Mouse (Mus musculus) thymus, adult 2 months (tissue): ENCODE results near the gene Hnrnpu. TPM values are rescaled to one million over a fixed set of nuclear protein-coding genes. Genes with fewer than 3 reads are reported as not detected.

Source experiments
- DNase-seq: peaks from one replicate; pipeline ENCODE4 v3.0.0; 2021
- H3K27ac ChIP-seq: fragments of 200-500 bp; 2 replicates; pipeline ENCODE4 v1.5.1; 2012; ENCODE audit warnings: low read length, control low read depth; ENCODE audit not compliant: control insufficient read depth, insufficient read depth
- H3K27me3 ChIP-seq: fragments of 200-500 bp; 2 replicates; pipeline ENCODE4 v1.6.1; 2012; ENCODE audit warnings: mild to moderate bottlenecking, low read length, moderate library complexity, mixed read lengths; ENCODE audit not compliant: control insufficient read depth, insufficient read depth
- H3K36me3 ChIP-seq: fragments of 200-500 bp; 2 replicates; pipeline ENCODE4 v1.6.1; 2012; ENCODE audit warnings: mild to moderate bottlenecking, low read length, moderate library complexity; ENCODE audit not compliant: control insufficient read depth, insufficient read depth
- H3K4me1 ChIP-seq: fragments of 200-500 bp; replicated peaks from 2 replicates; pipeline ENCODE4 v1.6.1; 2012; ENCODE audit warnings: low read length; ENCODE audit not compliant: control insufficient read depth, insufficient read depth
- H3K4me3 ChIP-seq: fragments of 200-500 bp; 2 replicates; pipeline ENCODE4 v1.5.1; 2012; ENCODE audit warnings: mild to moderate bottlenecking, low read length, control low read depth, moderate library complexity; ENCODE audit not compliant: control insufficient read depth, insufficient read depth
- CTCF ChIP-seq: fragments of 200-500 bp; IDR thresholded peaks from 2 replicates; pipeline ENCODE4 v1.5.1; 2012; ENCODE audit warnings: mild to moderate bottlenecking, control low read depth, low read length, moderate library complexity, borderline replicate concordance; ENCODE audit not compliant: control insufficient read depth, poor library complexity, insufficient read depth; ENCODE audit errors: extremely low read depth
- POLR2A ChIP-seq: fragments of 200-500 bp; IDR thresholded peaks from 2 replicates; pipeline ENCODE4 v1.6.1; 2012; ENCODE audit warnings: mild to moderate bottlenecking, low read length, control low read depth, moderate library complexity; ENCODE audit not compliant: control insufficient read depth, poor library complexity, insufficient read depth; ENCODE audit errors: extremely low read depth
- WGBS: fragments of 180-500 bp; shearing (Covaris S2); methylation state at CpG from one replicate; pipeline ENCODE4 v1.1.7; 2018; 5-methylcytosine and 5-hydroxymethylcytosine counted together
- polyA plus RNA-seq: library from polyadenylated mRNA; depleted of rRNA; stranded (reverse); fragments of >200 nt; gene quantifications from 2 replicates; pipeline ENCODE4 v1.2.3, GENCODE M21; 2012

The Hnrnpu gene
- polyA plus RNA-seq, 1 experiment, result 112 TPM

GRCm38 (mm10) chr1:178335860-178336261 lies 1.7 kb downstream of the Hnrnpu start:
- peak overlapping the region; percentile 99 for H3K4me3 ChIP-seq
- H3K4me1 ChIP-seq, result 0 out of 2 replicates have a peak, but pooled peaks cover 2% of the 10 kb centered on the region
- under 1% methylated on average over 16 of the region's 16 CpGs for WGBS
- no peaks in the 10 kb centered on the region for H3K27me3 ChIP-seq
- TF ChIP-seq POLR2A, result no peak
- no peak for TF ChIP-seq CTCF
- H3K27ac ChIP-seq, result no peak overlapping the region; the same call in 1 of the 2 replicates
- no peak for DNase-seq
- peaks cover 36% of the 10 kb centered on the region for H3K36me3 ChIP-seq

- 89% methylated on average over 6 of the region's 6 CpGs for WGBS
- TF ChIP-seq CTCF, result no peak
- no peak for TF ChIP-seq POLR2A
- H3K27ac ChIP-seq, result no peak overlapping the region
- H3K4me1 ChIP-seq, result no peaks in the 10 kb centered on the region
- peaks cover 92% of the 10 kb centered on the region for H3K36me3 ChIP-seq
- DNase-seq, result no peak
- H3K4me3 ChIP-seq, result no peak overlapping the region
- no peaks in the 10 kb centered on the region for H3K27me3 ChIP-seq
Measured at GRCm38 (mm10) chr1:178329946-178330345, 7.7 kb downstream of the Hnrnpu start.

- WGBS, result 5% methylated on average over 5 of the region's 5 CpGs
- no peak overlapping the region for H3K4me3 ChIP-seq
- no peaks in the 10 kb centered on the region for H3K4me1 ChIP-seq
- no peak for DNase-seq
- peaks cover 94% of the 10 kb centered on the region for H3K36me3 ChIP-seq
- H3K27ac ChIP-seq, result no peak overlapping the region
- TF ChIP-seq POLR2A (no peak), CTCF (no peak)
- no peaks in the 10 kb centered on the region for H3K27me3 ChIP-seq
Measured at GRCm38 (mm10) chr1:178329017-178329416, 8.6 kb downstream of the Hnrnpu start.

GRCm38 (mm10) chr1:178326950-178327349 lies 10.6 kb downstream of the Hnrnpu start:
- Histone ChIP-seq H3K4me1 (no peaks in the 10 kb centered on the region), H3K27me3 (no peaks in the 10 kb centered on the region), H3K27ac (no peak overlapping the region), H3K36me3 (peaks cover 93% of the 10 kb centered on the region), H3K4me3 (no peak overlapping the region)
- 98% methylated on average over 1 of the region's 1 CpGs for WGBS
- TF ChIP-seq POLR2A (no peak), CTCF (no peak)
- DNase-seq, result no peak

- H3K4me3 ChIP-seq, result no peak overlapping the region
- 98% methylated on average over 1 of the region's 1 CpGs for WGBS
- TF ChIP-seq POLR2A, result no peak
- TF ChIP-seq CTCF, result no peak
- no peak overlapping the region for H3K27ac ChIP-seq
- no peak for DNase-seq
- H3K27me3 ChIP-seq, result no peaks in the 10 kb centered on the region
- H3K4me1 ChIP-seq, result no peaks in the 10 kb centered on the region
- H3K36me3 ChIP-seq, result peaks cover 93% of the 10 kb centered on the region
Measured at GRCm38 (mm10) chr1:178326357-178326756, 11.2 kb downstream of the Hnrnpu start.

GRCm38 (mm10) chr1:178324568-178324967 lies 13.0 kb downstream of the Hnrnpu start:
- H3K27ac ChIP-seq, result no peak overlapping the region
- WGBS, result 97% methylated on average over 1 of the region's 1 CpGs
- TF ChIP-seq POLR2A, result no peak
- no peak for TF ChIP-seq CTCF
- H3K27me3 ChIP-seq, result no peaks in the 10 kb centered on the region
- DNase-seq, result no peak
- H3K4me1 ChIP-seq, result no peaks in the 10 kb centered on the region
- H3K4me3 ChIP-seq, result no peak overlapping the region
- peaks cover 83% of the 10 kb centered on the region for H3K36me3 ChIP-seq

- H3K4me3 ChIP-seq, result no peak overlapping the region
- TF ChIP-seq CTCF, result no peak
- no peak for TF ChIP-seq POLR2A
- H3K4me1 ChIP-seq, result no peaks in the 10 kb centered on the region
- peaks cover 72% of the 10 kb centered on the region for H3K36me3 ChIP-seq
- WGBS, result 97% methylated on average over 1 of the region's 1 CpGs
- no peak for DNase-seq
- no peaks in the 10 kb centered on the region for H3K27me3 ChIP-seq
- no peak overlapping the region for H3K27ac ChIP-seq
Measured at GRCm38 (mm10) chr1:178323235-178323634, 14.4 kb downstream of the Hnrnpu start.
